Mouse (Mus musculus) midbrain, embryonic 15.5 days (tissue): ENCODE measurements around the gene Vkorc1l1. TPM values are rescaled to one million over a fixed set of nuclear protein-coding genes. Genes with fewer than 3 reads are reported as not detected.
"Not testable (repeated sequence)": the region's sequence is repeated elsewhere in the genome, so short reads cannot be mapped to it uniquely, and the experiment has no call there.

Source experiments
- ATAC-seq: fragments of 200-750 bp; cut with Nextera tagmentation; replicated peaks from 2 replicates; pipeline ENCODE4 v1.8.0; 2017; ENCODE audit warnings: moderate TSS enrichment
- H3K27ac ChIP-seq: fragments of 300-500 bp; sonication (generic); 2 replicates; pipeline ENCODE4 v1.5.1; 2015; ENCODE audit warnings: mild to moderate bottlenecking, inconsistent platforms
- H3K27me3 ChIP-seq: fragments of 300-500 bp; sonication (generic); replicated peaks from 2 replicates; pipeline ENCODE4 v1.6.1; 2015; ENCODE audit warnings: inconsistent platforms
- H3K36me3 ChIP-seq: fragments of 300-500 bp; sonication (generic); replicated peaks from 2 replicates; pipeline ENCODE4 v1.6.1; 2015; ENCODE audit warnings: inconsistent platforms
- H3K4me1 ChIP-seq: fragments of 300-500 bp; sonication (generic); 2 replicates; pipeline ENCODE4 v1.6.1; 2015; ENCODE audit warnings: inconsistent platforms
- H3K4me2 ChIP-seq: fragments of 300-500 bp; sonication (generic); 2 replicates; pipeline ENCODE4 v1.6.1; 2015; ENCODE audit warnings: inconsistent platforms, mild to moderate bottlenecking, moderate library complexity
- H3K4me3 ChIP-seq: fragments of 300-500 bp; sonication (generic); 2 replicates; pipeline ENCODE4 v1.5.1; 2015; ENCODE audit warnings: mild to moderate bottlenecking, inconsistent platforms
- H3K9ac ChIP-seq: fragments of 300-500 bp; sonication (generic); 2 replicates; pipeline ENCODE4 v1.6.1; 2015; ENCODE audit warnings: mild to moderate bottlenecking, inconsistent platforms
- H3K9me3 ChIP-seq: fragments of 300-500 bp; sonication (generic); 2 replicates; pipeline ENCODE4 v1.6.1; 2016; ENCODE audit warnings: inconsistent platforms
- WGBS: fragments of 180-500 bp; shearing (Covaris S2); methylation state at CpG from one replicate; pipeline ENCODE4 v1.1.7; 2015; ENCODE audit warnings: mixed read lengths; 5-methylcytosine and 5-hydroxymethylcytosine counted together
- polyA plus RNA-seq: library from polyadenylated mRNA; unstranded; fragments of >200 nt; fragmentation: Nextera tagmentation; extraction: Ambion mirVana; gene quantifications from 2 replicates; pipeline ENCODE4 v1.2.1, GENCODE M21; 2015

The Vkorc1l1 gene
- polyA plus RNA-seq, 1 experiment from 2014 or later: 32.8 TPM

- no peaks in the 10 kb centered on the region for H3K27me3 ChIP-seq
- H3K4me1 ChIP-seq: no peaks in the 10 kb centered on the region
- WGBS: 69% methylated on average over 8 of the region's 8 CpGs
- no peak overlapping the region for H3K27ac ChIP-seq
- H3K9me3 ChIP-seq: no peaks in the 10 kb centered on the region
- no peaks in the 10 kb centered on the region for H3K36me3 ChIP-seq
- no peak for ATAC-seq
- no peak overlapping the region for H3K4me3 ChIP-seq
- no peak overlapping the region for H3K9ac ChIP-seq
- H3K4me2 ChIP-seq: no peak overlapping the region
These were observed 22.4 kb upstream of the Vkorc1l1 start for GRCm38 (mm10) chr5:129919320-129919719.

- no peaks in the 10 kb centered on the region for H3K36me3 ChIP-seq
- H3K9ac ChIP-seq: no peak overlapping the region
- H3K27me3 ChIP-seq: no peaks in the 10 kb centered on the region
- H3K4me3 ChIP-seq: no peak overlapping the region
- H3K4me1 ChIP-seq: no peaks in the 10 kb centered on the region
- no peak overlapping the region for H3K27ac ChIP-seq
- 92% methylated on average over 4 of the region's 4 CpGs for WGBS
- ATAC-seq: no peak
- no peaks in the 10 kb centered on the region for H3K9me3 ChIP-seq
- H3K4me2 ChIP-seq: no peak overlapping the region
These were observed 19.8 kb upstream of the Vkorc1l1 start for GRCm38 (mm10) chr5:129921972-129922371.

DNA sequence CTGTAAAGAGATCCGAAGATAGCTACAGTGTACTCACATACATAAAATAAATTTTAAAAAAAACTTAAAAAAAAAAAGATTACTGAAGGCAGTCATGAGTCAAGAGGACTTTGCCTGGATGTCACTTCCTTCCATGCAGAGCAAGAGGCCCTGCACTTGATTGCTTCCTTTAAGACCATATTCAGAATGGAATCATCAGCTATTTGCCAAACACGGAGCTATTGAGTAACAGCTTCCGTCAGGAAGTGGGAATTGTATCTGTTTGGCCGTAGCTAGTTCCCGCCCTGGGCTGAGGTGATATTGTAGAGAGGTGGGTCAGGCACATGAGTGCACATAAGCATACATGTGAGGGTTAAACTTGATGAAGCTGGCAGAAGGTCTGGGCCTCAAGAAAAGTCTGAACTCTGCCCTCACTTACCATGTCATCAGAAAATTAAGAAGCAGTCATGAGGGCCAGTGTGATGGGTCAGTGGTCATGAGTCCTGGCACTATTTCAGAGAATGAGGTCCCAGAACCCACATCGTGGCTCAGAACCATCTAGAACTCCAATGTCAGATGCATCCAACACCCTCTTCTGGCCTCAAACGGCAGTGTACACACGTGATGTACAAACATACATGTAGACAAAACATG lies 16.8 kb upstream of the Vkorc1l1 start:
- H3K9ac ChIP-seq: no peak overlapping the region
- no peak overlapping the region for H3K4me3 ChIP-seq
- H3K9me3 ChIP-seq: no peaks in the 10 kb centered on the region
- ATAC-seq: no peak
- no peaks in the 10 kb centered on the region for H3K4me1 ChIP-seq
- WGBS: 89% methylated on average over 8 of the region's 8 CpGs
- no peaks in the 10 kb centered on the region for H3K27me3 ChIP-seq
- no peak overlapping the region for H3K4me2 ChIP-seq
- H3K36me3 ChIP-seq: no peaks in the 10 kb centered on the region
- no peak overlapping the region for H3K27ac ChIP-seq

DNA sequence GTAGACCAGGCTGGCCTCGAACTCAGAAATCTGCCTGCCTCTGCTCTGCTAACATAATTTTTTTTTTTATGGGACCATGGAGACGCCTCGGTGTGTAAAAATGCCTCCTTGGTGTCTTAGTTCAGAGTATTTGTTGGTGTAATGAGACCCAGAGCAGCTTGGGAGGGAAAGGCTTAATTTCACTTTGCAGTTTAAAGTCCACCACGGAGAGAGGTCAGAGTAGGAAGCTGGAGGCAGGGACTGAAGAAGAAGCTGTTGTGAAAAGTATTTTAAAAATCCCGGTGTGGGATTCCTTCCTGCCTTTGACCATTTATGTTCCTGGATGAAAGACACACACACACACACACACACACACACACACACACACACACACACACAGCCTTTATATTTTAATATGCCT lies 15.8 kb upstream of the Vkorc1l1 start:
- no peak overlapping the region for H3K4me3 ChIP-seq
- no peak overlapping the region for H3K27ac ChIP-seq
- no peaks in the 10 kb centered on the region for H3K36me3 ChIP-seq
- no peaks in the 10 kb centered on the region for H3K27me3 ChIP-seq
- ATAC-seq: no peak
- H3K4me2 ChIP-seq: no peak overlapping the region
- no peaks in the 10 kb centered on the region for H3K4me1 ChIP-seq
- H3K9ac ChIP-seq: no peak overlapping the region
- WGBS: 77% methylated on average over 5 of the region's 5 CpGs
- no peaks in the 10 kb centered on the region for H3K9me3 ChIP-seq

- 54% methylated on average over 9 of the region's 9 CpGs for whole genome bisulfite sequencing
- Histone ChIP-seq H3K4me3 (no peak overlapping the region), H3K27me3 (no peaks in the 10 kb centered on the region), H3K4me1 (no peaks in the 10 kb centered on the region), H3K4me2 (no peak overlapping the region), H3K9me3 (no peaks in the 10 kb centered on the region), H3K27ac (no peak overlapping the region), H3K9ac (no peak overlapping the region), H3K36me3 (no peaks in the 10 kb centered on the region)
- ATAC-seq: no peak
These were observed 11.6 kb upstream of the Vkorc1l1 start for GRCm38 (mm10) chr5:129929924-129930855.

DNA sequence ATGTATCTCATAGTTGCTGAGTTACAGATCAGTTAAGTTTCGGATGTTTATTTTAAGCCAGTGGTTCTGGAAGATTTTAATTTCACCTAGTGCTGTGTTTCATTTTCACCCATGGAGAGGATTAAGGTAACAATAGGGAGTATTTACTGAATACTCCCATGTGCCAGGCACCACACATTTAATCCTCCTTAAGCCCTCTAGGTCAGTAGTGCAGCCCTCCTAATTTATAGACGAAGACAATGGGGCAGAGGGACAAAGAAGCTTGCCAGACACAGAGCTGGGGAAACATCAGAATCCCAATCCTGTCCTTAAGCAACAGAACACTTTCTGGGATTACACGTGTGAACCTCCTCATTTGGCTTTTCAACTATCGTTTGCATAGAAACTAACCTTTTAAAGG lies 4.8 kb upstream of the Vkorc1l1 start:
- no peaks in the 10 kb centered on the region for H3K36me3 ChIP-seq
- H3K27ac ChIP-seq: no peak overlapping the region
- no peak overlapping the region for H3K4me2 ChIP-seq
- H3K4me3 ChIP-seq: no peak overlapping the region
- no peaks in the 10 kb centered on the region for H3K27me3 ChIP-seq
- no peaks in the 10 kb centered on the region for H3K9me3 ChIP-seq
- H3K9ac ChIP-seq: no peak overlapping the region
- no peak for ATAC-seq
- H3K4me1 ChIP-seq: no peaks in the 10 kb centered on the region
- WGBS: 16% methylated on average over 4 of the region's 4 CpGs

GRCm38 (mm10) chr5:129940281-129940680 lies 1.5 kb upstream of the Vkorc1l1 start:
- ATAC-seq: no peak
- Histone ChIP-seq H3K27ac (no peak overlapping the region), H3K9me3 (no peaks in the 10 kb centered on the region), H3K4me1 (peaks cover 11% of the 10 kb centered on the region), H3K9ac (no peak overlapping the region), H3K27me3 (no peaks in the 10 kb centered on the region), H3K4me2 (no peak overlapping the region), H3K36me3 (no peaks in the 10 kb centered on the region), H3K4me3 (no peak overlapping the region)
- 61% methylated on average over 2 of the region's 2 CpGs for WGBS

GRCm38 (mm10) chr5:129940736-129941494 lies 855 bp upstream of the Vkorc1l1 start:
- Histone ChIP-seq H3K36me3 (no peaks in the 10 kb centered on the region), H3K4me2 (peak overlapping the region; percentile 53), H3K9ac (peak overlapping the region; percentile 35), H3K9me3 (no peaks in the 10 kb centered on the region), H3K27ac (peak overlapping the region; percentile 77), H3K4me3 (peak overlapping the region; percentile 58), H3K4me1 (peaks cover 11% of the 10 kb centered on the region), H3K27me3 (no peaks in the 10 kb centered on the region)
- no peak for ATAC-seq
- WGBS: 9% methylated on average over 9 of the region's 9 CpGs

DNA sequence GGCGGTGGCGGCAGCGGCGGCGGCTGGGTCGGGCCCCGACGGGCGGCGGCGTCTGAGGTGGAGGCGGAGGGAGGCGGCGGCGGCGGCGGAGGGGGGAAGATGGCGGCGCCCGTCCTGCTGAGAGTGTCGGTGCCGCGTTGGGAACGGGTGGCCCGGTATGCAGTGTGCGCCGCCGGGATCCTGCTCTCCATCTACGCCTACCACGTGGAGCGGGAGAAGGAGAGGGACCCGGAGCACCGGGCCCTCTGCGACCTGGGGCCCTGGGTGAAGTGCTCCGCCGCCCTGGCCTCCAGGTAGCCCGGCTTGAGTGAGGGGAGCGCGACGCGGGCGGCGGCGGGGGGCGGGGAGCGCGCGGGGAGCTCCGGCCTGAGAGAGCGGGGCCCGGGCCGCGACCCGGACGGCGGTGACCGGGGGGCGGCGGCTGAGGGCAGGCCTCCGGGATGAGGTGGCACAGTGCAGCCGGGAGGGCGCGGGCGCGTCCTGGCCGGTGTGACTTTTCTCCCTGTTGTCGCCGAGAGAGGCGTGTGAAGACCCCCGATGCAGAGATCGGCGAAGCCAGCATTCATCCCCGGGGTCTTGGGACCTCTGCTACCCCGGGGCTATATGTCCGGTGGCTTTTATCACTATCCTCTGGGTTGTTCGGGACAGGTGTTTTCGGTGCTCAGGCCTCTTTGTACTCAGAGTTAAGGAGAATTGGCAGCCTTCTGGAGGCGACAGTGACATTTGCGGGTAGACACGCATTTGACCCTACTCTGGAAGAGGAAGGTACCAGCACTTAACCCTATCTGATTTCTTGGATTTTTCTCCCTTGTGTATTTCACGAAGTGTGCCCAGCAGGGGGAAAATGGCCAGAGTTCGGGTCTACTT lies 536 bp downstream of the Vkorc1l1 start:
- WGBS: under 1% methylated on average over 49 of the region's 82 CpGs
- ATAC-seq: peak; percentile 76
- not testable (repeated sequence) for H3K27me3 ChIP-seq

DNA sequence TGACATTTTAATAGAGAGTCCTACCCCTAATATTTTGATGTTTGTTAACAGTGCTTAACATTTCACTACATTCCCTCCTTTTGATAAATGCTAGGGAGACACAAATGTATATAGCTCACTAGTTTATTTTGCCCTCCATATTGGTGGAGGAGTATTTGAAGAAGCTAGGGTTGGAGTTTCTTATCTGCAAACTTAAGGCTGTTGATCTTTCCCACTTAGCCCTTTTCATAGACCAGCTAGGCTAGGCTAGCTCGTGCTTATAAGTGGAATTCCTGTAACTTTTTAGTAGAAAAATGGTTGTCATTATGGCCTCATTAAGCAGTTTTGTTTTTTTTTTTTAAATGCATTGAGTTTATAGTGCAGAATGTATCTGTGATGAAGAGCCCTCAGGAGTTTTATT lies 1.6 kb downstream of the Vkorc1l1 start:
- Histone ChIP-seq H3K27me3 (no peaks in the 10 kb centered on the region), H3K9me3 (no peaks in the 10 kb centered on the region), H3K4me2 (no peak overlapping the region), H3K4me3 (no peak overlapping the region), H3K4me1 (peaks cover 11% of the 10 kb centered on the region), H3K27ac (no peak overlapping the region), H3K36me3 (no peaks in the 10 kb centered on the region), H3K9ac (no peak overlapping the region)
- ATAC-seq: no peak
- WGBS: 86% methylated on average over 1 of the region's 1 CpGs

More for the DNA sequence above, 536 bp downstream of the Vkorc1l1 start:
- H3K9ac ChIP-seq: peak overlapping the region; percentile 58
- H3K27ac ChIP-seq: peak overlapping the region; percentile 68
- H3K9me3 ChIP-seq, H3K36me3 ChIP-seq: not testable (repeated sequence)
- H3K4me3 ChIP-seq: peak overlapping the region; percentile 58
- peaks cover 11% of the 10 kb centered on the region for H3K4me1 ChIP-seq
- H3K4me2 ChIP-seq: peak overlapping the region; percentile 77

GRCm38 (mm10) chr5:129947528-129948033 lies 5.8 kb downstream of the Vkorc1l1 start:
- H3K9ac ChIP-seq: no peak overlapping the region
- H3K27me3 ChIP-seq: no peaks in the 10 kb centered on the region
- 96% methylated on average over 2 of the region's 2 CpGs for WGBS
- no peaks in the 10 kb centered on the region for H3K9me3 ChIP-seq
- no peaks in the 10 kb centered on the region for H3K36me3 ChIP-seq
- H3K4me2 ChIP-seq: no peak overlapping the region
- no peak for ATAC-seq
- H3K4me1 ChIP-seq: peaks cover 10% of the 10 kb centered on the region
- no peak overlapping the region for H3K27ac ChIP-seq
- no peak overlapping the region for H3K4me3 ChIP-seq
